Mouse (Mus musculus): Measurements from ENCODE around the gene Il27ra.

Gene Il27ra

DNA sequence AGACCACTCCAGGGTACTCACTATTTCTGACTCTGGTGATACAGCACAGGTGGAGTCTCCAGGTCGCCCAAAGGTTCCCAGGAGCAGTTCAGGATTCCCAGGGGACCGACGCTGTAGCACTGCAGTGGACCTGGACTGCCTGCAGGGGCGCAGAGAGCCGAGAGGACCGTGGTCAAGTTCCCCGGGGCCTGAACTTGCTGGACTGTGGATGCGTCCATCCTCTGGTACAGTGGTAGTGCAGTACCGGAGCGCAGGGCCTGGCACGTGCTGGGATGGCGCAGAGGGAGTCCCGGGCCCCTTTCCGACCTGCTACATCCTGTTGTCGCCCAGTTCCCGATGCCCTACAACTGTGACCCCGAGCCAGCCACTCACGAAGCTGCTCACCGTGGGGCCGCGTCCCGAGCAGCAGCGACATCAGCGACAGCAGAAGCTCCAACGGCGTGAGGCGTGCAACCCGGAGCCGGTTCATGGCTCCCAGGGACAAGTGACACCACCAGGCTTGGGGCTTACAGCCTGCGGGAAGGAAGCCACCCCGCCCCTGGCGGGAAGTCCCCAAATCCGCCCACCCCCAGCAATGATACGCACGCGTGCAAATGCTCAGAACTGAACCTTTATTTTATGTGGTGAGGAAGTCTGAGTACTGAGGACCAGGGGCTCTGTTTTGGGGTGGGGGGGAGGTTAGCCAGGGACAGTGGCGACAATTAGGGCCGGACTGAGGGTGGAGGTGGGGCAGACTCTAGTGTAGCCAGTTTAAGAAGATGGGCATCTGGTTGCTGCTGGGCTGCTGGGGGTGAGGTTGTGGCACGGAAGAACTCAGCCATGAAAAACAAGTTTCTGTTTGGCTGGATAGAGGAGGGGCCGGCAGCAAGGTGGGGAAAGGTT lies at the start of gene Il27ra:
Gene Il27ra, minus strand, starts transcription at position 524 of the 882 bp plus-strand sequence.
- DNase-seq (ENCODE audit: low spot score): no peak

DNA sequence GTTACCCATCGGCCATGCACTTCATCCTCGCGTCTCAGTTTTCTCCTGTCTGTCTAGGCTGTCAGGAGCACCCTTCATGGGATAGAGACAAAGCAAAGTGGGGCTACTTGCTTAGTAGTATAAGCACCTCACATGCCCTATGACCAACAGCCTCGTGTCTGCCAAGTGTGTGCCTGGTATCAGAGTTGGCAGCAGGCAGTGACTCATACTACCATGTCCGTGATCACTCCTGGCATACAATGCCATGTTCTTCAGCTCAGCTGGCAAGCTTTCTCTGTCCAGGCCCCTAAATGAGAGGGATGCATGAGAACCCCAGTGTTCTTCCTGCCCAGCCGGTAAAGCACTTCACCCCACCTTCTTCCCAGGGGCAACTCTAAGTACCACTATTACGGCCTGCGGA lies 48.2 kb upstream of the Il27ra start:
- DNase-seq (ENCODE audit: low spot score): no peak

DNA sequence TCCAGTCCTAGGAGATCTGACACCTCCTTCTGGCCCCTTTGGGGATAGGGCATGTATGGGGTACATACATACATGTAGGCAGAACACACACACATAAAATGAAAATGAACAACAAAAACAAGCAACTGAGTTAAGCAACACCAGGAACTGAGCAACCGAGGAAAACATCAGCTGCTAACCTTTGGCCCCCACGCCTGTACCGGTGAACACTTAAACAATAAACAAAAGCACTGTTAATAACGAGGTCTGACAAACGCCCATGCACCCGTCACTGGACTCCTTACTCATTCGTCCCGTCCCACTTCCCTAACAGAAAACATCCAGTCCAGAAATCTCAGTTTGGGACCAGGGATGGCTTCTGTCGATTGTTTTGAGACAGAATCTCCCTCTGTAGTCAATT lies 46.9 kb upstream of the Il27ra start:
- DNase-seq (ENCODE audit: low spot score): no peak

DNA sequence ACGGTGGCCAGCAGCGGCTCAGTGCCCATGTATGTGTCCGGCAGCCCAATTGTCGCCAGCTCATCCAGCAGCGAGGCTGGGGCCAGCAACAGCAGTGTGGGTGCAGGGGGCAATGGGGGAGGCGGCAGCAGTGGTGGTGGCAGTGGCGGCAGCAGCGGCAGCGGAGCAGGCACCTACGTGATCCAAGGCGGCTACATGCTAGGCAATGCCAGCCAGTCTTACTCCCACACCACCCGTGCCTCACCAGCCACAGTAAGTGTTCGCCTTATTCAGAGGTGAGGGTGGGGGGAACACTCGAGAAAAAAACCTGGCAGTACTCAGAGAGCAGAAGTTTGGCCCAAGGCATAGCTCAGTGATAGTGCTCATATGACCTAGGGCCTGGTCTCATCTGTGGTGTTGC lies 45.4 kb upstream of the Il27ra start:
- no peak for DNase-seq (ENCODE audit: low spot score)

DNA sequence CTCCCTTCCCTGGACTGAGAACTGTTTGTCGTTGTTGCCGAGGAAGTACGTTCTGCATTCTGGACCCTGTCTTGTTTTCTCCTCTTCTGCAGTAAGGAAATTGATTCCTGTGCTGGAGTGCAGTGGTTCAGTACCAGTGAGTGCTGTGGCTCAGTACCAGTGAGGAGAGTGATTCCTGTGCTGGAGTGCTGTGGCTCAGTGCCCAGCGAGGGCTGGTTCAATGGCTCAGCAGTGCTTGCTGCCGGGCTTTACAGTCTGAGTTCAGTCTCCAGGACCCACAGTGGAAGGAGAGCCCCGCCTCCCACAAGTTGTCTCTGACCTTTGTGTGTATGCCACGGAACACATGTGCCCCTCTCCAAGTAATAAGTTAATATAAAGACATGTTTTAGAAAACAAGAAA lies 44.8 kb upstream of the Il27ra start:
- no peak for DNase-seq (ENCODE audit: low spot score)

DNA sequence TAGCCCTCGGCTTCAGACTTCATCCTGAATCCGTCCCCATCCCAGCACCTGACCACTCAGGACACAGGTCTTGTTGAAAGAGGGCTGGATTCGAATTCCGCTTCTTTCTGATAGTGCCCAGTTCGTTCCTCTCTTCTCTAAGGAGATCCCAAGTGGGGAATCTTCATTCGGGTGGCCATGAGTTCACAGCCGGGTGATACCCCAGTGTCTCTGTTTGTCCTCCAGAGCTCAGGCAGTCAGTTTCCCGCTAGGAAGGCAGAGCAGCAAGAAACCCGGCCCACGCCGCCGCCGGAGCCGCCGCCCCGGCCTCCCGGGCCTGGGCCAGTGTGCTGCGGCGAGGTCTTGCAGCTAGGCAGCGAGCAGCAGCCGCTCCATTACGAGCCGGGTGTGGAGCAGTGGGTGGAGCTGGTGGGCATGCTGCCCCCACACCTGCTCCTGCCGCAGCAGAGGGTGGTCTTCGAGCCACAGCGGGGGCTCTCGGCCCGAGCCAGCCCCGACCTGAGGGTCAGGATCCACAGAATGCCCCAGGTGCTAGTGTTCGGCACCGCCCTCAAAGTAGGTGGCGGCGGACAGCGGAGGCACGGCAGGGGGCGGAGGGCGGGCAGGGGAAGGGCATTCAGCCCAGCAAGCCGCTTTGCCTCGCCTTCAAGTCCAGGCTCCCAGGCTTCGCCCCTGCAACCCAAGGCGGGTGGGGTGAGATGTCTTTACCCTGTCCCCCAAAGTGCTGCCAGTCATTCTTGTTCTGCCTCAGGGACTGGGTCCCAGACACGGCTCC lies 42.1 kb upstream of the Il27ra start:
- DNase-seq (ENCODE audit: low spot score): no peak

DNA sequence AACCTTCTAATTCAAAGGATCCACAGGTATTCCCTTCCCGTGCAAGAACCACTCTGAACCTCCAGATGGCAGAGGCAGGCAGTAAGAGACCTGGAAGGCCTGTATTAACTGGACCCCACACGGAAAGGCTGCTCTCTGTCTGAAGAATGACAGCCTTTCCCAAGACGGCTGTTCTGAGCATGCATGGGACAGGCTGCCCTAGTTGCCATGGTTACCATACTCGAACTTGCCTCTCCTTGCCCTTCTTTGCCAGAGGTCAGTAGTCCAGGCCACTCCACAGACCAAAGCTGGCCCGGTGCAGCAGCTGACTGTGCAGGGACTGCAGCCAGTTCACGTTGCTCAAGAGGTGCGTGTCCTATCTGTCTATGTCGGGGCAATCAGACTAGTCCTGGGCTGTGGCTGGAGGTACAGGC lies 41.4 kb upstream of the Il27ra start:
- peak; percentile 86 for DNase-seq (ENCODE audit: low spot score)

DNA sequence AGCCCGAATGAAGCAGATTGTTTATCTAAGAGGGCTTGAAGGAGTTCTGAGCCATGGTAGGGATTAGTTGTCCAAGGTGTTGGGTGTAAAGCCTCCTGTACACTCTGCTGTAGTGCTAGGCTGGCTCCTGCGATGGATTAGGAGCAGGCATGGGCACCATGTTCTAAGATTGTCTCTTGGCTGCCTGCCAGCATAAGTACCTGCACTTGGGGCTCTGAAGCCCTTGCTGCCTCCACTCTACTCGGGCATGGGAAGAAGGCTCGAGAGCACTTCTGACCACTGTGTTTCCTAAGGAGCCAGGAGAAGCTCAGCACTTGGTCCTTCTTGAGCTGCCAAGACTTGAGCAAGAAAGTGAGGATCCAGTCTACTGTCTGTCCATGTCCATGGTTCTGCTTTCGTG lies 36.8 kb upstream of the Il27ra start:
- DNase-seq (ENCODE audit: low spot score): no peak

DNA sequence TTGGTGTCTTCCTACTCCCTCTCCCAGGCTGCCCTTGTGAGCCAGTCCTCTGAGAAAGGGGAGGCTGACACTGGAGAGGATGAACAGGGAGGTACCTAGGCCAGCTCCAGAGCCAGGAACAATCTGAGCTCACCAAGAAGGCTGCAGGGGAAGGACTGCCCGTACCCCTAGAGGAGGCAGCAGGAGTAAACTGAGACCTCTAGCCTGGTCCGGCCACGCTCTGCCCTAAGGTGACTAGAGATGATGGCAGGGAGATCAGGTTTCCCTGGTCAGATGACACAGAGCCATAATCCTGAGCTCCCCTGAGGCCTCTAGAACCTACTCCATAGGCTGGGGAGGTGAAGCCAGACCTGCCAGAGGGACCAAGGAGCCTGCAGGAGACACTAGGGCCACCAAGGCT lies 34.5 kb upstream of the Il27ra start:
- no peak for DNase-seq (ENCODE audit: low spot score)

DNA sequence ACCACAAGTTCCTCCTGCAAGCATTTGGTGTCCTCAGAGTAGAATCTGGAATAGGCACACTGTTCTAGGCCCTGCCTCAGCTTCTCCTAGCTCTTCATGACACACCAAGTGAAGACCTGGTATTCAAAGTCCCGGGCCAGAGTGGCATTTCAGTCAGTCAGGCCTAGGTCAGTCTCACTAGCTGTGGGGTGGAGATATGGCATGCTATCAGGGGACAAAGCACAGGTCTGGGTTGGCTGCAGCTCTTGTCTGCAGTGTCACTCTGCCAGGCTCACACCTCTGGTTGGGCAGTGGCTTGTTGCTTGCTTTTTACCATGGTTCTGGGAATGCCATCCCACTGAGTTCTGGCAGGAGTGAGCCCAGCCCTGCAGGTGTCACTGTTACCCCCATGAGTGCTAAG lies 34.0 kb upstream of the Il27ra start:
- DNase-seq (ENCODE audit: low spot score): no peak

DNA sequence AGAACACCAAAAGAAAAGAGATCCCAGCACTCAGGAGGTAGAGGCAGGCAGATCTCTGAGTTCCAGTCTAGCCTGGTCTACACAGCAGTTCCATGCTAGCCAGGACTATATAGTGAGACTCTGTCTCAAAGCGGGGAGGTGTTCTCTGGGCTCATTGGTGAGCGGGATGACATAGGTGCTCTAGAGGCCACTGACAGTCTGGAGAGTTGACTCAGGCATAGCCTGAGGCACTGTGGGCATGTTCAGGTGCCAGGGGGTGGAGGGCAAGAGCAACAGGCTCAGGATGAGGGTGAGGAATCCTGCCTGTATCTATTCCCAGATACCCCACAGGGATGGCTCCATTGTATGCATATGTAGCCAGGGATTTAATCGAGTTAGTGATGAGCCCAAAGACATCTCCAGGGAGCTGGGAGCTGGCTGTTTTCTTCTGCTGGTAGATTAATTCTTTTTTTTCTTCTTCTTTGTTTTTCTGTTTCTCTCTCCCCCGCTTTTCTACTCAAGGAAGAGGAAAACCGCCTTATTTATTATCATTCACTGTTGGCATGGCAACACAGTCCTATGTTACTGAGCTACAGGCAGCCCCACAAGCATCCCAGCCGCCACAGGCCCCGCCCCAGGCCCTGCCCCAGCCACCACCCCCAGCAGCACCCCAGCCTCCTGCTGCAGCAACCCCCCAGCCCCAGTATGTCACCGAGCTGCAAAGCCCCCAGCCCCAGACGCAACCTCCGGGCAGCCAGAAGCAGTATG lies 31.0 kb upstream of the Il27ra start:
- DNase-seq (ENCODE audit: low spot score): no peak

DNA sequence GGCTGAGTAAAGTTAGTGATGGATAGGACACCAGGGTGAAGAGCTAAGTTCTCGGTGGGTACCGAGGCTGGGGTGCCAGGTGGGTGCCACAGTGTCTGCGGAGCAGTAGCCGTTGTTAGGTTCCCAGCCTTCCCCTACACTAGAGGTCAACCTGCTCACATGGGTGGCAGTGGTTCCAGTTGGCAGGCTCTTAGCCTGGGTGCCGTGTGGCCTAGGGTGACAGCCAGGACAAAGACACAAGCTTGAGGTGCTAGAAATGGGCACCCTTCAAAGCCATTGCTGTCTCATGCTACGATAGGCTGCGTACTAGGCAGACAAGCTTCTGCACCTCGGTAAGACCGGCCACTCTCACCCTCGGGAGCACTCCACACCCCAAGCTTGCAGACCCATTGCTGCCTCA lies 29.9 kb upstream of the Il27ra start:
- DNase-seq (ENCODE audit: low spot score): no peak

DNA sequence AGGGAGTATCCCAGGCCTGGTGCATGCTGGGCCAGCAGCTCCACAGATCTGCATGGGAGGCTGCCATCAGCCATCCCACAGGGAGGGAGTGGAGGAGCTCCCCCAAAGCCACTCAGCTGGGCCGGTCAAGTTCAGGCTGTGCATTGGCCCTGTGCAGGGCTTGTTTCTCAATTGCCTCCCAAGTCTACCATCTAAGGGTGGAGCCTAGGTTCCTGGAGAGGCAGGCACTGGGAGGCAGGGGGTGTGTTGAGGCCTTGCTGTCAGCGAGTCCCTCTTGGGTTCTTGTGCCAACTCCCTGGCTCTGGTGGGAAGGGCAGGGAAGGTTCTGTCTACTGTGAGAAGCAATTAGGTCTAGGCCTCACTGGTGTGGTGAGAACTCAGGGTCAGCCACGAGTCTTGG lies 29.5 kb upstream of the Il27ra start:
- DNase-seq (ENCODE audit: low spot score): no peak

DNA sequence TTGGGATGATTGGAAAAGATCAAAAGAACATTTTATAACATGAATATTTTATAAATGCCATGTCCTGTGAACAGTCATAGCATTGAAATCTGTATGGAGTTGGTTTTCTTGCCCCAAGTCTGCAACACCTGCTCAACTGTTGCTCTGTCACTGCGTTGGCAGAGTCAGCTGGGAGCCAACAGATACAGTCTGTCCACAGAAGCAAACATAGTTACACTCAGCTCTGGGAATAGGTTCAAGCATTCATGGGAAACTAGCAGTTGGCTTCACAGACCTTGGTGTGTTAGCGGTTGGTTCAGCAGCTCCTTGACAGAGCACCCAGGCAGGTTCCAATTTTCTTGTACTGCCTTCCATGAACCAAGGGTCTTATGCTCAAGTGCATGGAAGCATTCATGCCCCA lies 28.3 kb upstream of the Il27ra start:
- no peak for DNase-seq (ENCODE audit: low spot score)

DNA sequence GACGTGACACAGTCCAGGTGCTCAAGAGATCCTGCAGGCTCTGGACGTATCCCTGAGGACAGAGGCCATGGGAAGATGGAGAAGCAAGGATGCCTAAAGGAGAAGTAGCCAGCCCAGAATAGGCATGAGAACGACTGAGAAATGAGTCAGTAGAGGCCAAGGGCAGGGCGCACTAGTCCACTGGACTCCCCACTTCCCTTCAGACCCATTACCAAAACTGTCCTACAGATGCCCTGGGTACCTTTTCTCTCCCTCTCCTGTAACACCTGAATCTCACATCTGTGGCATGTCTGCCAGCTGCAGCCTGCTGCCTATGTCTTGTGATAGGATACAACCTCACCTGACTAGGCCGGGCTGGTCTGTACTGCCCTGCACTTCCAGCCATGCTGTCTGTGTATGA lies 27.9 kb upstream of the Il27ra start:
- no peak for DNase-seq (ENCODE audit: low spot score)

DNA sequence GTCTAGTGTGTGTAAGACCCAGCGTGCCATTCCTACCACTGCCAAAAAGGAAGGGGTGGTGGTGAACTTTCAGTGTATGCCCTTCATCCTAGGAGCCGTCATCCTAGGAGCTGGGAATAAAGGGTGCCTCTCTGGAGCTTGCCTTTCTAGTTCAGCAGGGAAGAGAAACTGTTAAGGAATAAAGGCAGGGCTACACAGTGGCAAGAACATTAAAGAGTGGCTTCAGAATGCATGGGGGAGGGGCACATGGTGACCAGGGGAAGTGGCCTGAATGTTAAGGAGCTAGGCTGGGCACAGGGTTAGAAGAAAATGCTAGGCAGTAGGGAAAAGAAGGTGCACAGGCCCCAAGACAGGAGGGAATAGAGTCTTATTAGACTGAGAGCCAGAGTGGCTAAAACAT lies 27.4 kb upstream of the Il27ra start:
- DNase-seq (ENCODE audit: low spot score): no peak

DNA sequence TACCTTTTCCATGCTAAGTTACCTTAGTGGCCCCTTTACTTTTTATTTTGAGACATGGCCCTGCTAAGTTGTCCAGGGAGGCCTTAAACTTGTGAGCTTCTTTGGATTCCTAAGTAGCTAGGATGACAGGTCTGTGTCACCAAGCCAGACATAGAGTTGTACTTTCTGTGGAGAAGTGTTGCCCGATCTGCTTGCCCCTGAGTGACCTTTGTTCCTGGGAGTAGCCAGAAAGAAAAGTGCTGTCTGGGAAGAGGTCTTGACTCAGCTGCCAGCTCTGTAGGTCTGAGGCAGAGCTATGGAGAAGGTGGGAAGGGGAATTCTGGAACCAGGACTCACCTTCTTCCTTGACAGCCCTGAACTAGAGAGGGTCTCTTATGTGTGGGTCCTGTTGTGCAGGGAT lies 26.8 kb upstream of the Il27ra start:
- peak; percentile 71 for DNase-seq (ENCODE audit: low spot score)

DNA sequence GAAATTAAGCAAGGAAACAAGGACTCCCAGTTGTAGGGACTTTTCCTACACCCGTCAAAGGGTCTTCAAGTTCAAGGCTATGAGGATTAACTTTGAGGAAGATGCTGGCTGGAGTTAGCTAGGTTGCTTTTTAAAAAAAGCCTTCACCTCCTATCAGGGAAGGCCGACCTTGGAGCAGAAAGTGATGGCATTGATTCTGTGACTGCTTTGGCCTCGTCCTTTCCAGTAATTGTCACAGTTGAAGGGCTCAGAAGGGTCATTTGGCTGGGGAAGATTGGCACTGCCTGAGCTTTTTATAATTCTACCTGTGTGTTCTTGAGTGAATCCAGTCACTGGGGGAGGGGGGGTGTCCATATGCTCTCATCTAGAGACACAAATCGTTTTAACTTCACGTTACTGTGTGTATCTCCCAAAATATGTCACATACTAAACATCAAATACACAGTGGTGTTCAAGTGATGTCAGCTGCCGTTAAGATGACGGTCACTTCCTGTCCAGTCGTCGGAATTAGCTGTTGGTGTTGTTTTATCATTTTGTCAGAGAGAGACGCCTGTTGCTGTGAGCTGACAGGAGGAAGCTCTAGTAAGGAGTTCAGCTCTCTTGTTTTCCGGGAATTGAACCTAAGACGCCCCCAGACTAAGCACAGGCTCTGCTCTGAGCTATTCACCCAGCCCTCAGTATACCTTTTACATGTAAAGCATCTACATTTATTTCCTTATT lies 26.1 kb upstream of the Il27ra start:
- DNase-seq (ENCODE audit: low spot score): no peak

DNA sequence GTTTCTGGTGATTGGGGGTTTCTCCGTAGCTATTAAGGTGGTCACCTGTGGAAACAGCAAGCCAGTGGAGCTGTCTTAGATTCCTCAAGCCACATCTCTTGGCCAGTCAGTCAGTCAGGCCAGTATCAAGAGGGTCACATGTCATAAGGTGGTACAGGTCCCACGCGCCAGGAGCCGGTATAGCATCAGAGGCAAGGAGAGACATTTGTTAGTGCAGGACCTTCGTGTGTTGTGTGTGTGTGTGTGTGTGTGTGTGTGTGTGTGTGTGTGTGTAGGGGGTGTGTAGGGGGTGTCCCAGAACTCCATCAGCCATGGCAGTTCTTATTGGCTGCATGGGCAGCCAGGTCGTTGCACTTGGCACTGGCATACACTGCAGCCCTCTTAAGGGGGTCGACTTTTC lies 25.5 kb upstream of the Il27ra start:
- no peak for DNase-seq (ENCODE audit: low spot score)

DNA sequence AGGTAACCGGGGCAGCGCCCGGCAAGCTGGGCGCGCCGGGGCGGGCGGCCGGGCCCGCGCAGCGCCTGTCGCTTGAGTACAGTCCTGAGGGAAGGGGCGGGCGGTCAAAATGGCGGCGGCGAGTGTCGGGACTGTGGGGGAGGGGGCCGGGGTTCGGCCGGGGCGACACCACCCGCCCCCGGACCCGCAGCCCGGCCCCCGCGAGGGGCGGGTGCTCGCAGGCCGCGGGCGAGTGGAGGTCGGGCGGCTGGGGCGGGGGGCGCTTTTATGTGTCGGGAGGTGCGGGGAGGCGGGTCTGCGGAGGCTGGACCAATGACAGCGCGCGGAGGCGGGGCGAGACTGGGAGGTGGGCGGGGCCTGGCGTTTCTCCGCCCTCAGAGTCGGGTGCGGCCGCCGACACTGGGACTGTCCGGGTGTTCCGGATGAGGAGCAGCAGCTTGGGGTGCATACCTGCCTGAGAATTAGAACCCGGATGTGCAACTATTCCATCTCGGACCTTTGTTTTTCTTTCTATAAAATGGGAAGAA lies 24.7 kb upstream of the Il27ra start:
- DNase-seq (ENCODE audit: low spot score): peak; percentile 95

DNA sequence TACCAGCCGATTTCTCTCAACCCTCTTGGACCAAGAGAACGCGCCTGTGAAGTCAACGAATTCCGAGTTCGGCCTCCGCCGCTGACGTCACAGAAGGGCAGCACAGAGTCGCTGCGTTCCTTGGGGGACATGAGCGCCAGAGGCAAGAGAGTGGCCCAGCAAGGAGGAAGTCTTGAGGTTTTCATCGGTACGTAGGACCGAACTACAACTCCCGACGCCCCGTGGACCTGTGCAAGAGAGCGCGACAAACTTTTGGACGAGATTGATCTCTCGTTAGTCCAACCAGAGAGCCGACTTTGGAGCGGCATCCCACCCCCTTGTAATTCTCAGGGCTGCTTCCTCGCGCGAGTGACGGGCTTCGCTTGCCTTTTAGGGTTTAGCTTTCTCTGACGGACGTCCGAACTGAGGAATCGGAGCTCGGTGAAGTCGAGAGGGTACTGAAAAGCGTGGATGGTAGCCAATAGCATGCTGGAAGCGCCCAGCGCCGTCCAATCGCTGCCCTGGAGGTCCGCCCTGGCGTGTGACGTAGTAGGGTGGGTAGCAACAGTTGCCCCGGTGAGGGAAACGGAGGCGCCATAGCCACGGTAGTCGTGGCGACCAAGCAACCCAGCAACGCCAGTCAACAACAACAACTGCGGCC lies 24.0 kb upstream of the Il27ra start, which contains the start of gene Rfx1:
Gene Rfx1, plus strand, starts transcription at position 544 of the 640 bp plus-strand sequence.
- DNase-seq (ENCODE audit: low spot score): peak; percentile 100

Measured in yolk sac, embryonic 10.5 days (tissue).